Mouse (Mus musculus) bone marrow, adult 2 months (tissue): ENCODE data around the gene Psme3.

ENCODE experiments used
- CTCF ChIP-seq: fragments of 200-500 bp; IDR thresholded peaks from 2 replicates; pipeline ENCODE4 v1.5.1; 2011; ENCODE audit warnings: low read length, control low read depth; ENCODE audit not compliant: control insufficient read depth, insufficient read depth
- POLR2A ChIP-seq: fragments of 200-500 bp; IDR thresholded peaks from 2 replicates; pipeline ENCODE4 v1.6.1; 2011; ENCODE audit warnings: low read depth, mild to moderate bottlenecking, control low read depth, low read length, borderline replicate concordance; ENCODE audit not compliant: control insufficient read depth

- TF ChIP-seq POLR2A (no peak), CTCF (no peak)
Observed at GRCm38 (mm10) chr11:101276319-101277070, 39.5 kb upstream of the Psme3 start.
